Mouse (Mus musculus): ENCODE results near the gene Atpaf1. TPM values are rescaled to one million over a fixed set of nuclear protein-coding genes. Genes with fewer than 3 reads are reported as not detected.

The Atpaf1 gene
- polyA plus RNA-seq, 1 experiment from 2014 or later, result 16.4 TPM

- WGBS (ENCODE audit: insufficient replicate concordance), result 78% methylated on average over 4 of the region's 4 CpGs
- H3K9me3 ChIP-seq (replicated peaks), result no peaks in the 10 kb centered on the region
- ATAC-seq (ENCODE audit: insufficient read depth), result no peak
Measured at GRCm38 (mm10) chr4:115812326-115812725, 27.7 kb downstream of the Atpaf1 start.

GRCm38 (mm10) chr4:115815606-115816005, 31.0 kb downstream of the Atpaf1 start:
- no peaks in the 10 kb centered on the region for H3K9me3 ChIP-seq (replicated peaks)
- H3K27ac ChIP-seq (replicated peaks), result no peak overlapping the region
- no peak overlapping the region for H3K4me3 ChIP-seq (replicated peaks)
- H3K9ac ChIP-seq, result no peak overlapping the region
- no peaks in the 10 kb centered on the region for H3K4me1 ChIP-seq (replicated peaks)
- 72% methylated on average over 5 of the region's 5 CpGs for WGBS (ENCODE audit: insufficient replicate concordance)
- H3K36me3 ChIP-seq (replicated peaks), result peaks cover 12% of the 10 kb centered on the region
- H3K4me2 ChIP-seq, result no peak overlapping the region
- ATAC-seq (ENCODE audit: insufficient read depth), result no peak
- H3K27me3 ChIP-seq, result no peaks in the 10 kb centered on the region

More at GRCm38 (mm10) chr4:115812326-115812725, 27.7 kb downstream of the Atpaf1 start:
- no peak overlapping the region for H3K4me3 ChIP-seq (replicated peaks)
- H3K4me1 ChIP-seq (replicated peaks), result no peaks in the 10 kb centered on the region
- H3K27ac ChIP-seq (replicated peaks), result no peak overlapping the region
- no peak overlapping the region for H3K9ac ChIP-seq
- no peak overlapping the region for H3K4me2 ChIP-seq
- H3K27me3 ChIP-seq, result no peaks in the 10 kb centered on the region
- H3K36me3 ChIP-seq (replicated peaks), result peaks cover 16% of the 10 kb centered on the region

GRCm38 (mm10) chr4:115820199-115820598, 35.6 kb downstream of the Atpaf1 start:
- WGBS (ENCODE audit: insufficient replicate concordance), result 48% methylated on average over 3 of the region's 3 CpGs
- Histone ChIP-seq H3K4me3 (replicated peaks) (no peak overlapping the region), H3K36me3 (replicated peaks) (no peaks in the 10 kb centered on the region), H3K27ac (replicated peaks) (no peak overlapping the region), H3K9me3 (replicated peaks) (no peaks in the 10 kb centered on the region), H3K4me2 (no peak overlapping the region), H3K27me3 (no peaks in the 10 kb centered on the region), H3K9ac (no peak overlapping the region), H3K4me1 (replicated peaks) (peaks cover 32% of the 10 kb centered on the region)
- ATAC-seq (ENCODE audit: insufficient read depth), result no peak

GRCm38 (mm10) chr4:115820944-115821343, 36.3 kb downstream of the Atpaf1 start:
- Histone ChIP-seq H3K27ac (replicated peaks) (no peak overlapping the region), H3K36me3 (replicated peaks) (no peaks in the 10 kb centered on the region), H3K9ac (no peak overlapping the region), H3K4me2 (no peak overlapping the region), H3K9me3 (replicated peaks) (no peaks in the 10 kb centered on the region), H3K4me3 (replicated peaks) (no peak overlapping the region), H3K27me3 (no peaks in the 10 kb centered on the region), H3K4me1 (replicated peaks) (peaks cover 37% of the 10 kb centered on the region)
- ATAC-seq (ENCODE audit: insufficient read depth), result no peak
- WGBS (ENCODE audit: insufficient replicate concordance), result 71% methylated on average over 3 of the region's 3 CpGs

- H3K9ac ChIP-seq, result no peak overlapping the region
- H3K9me3 ChIP-seq (replicated peaks), result no peaks in the 10 kb centered on the region
- H3K4me3 ChIP-seq (replicated peaks), result no peak overlapping the region
- H3K27ac ChIP-seq (replicated peaks), result no peak overlapping the region
- H3K4me2 ChIP-seq, result no peak overlapping the region
- no peaks in the 10 kb centered on the region for H3K27me3 ChIP-seq
- H3K36me3 ChIP-seq (replicated peaks), result no peaks in the 10 kb centered on the region
- no peak for ATAC-seq (ENCODE audit: insufficient read depth)
- peaks cover 37% of the 10 kb centered on the region for H3K4me1 ChIP-seq (replicated peaks)
Measured at GRCm38 (mm10) chr4:115821431-115821830, 36.8 kb downstream of the Atpaf1 start.

- no peaks in the 10 kb centered on the region for H3K27me3 ChIP-seq
- no peaks in the 10 kb centered on the region for H3K9me3 ChIP-seq (replicated peaks)
- no peak overlapping the region for H3K27ac ChIP-seq (replicated peaks)
- no peak for ATAC-seq (ENCODE audit: insufficient read depth)
- peaks cover 40% of the 10 kb centered on the region for H3K4me1 ChIP-seq (replicated peaks)
- no peak overlapping the region for H3K4me2 ChIP-seq
- WGBS (ENCODE audit: insufficient replicate concordance), result 37% methylated on average over 3 of the region's 3 CpGs
- no peak overlapping the region for H3K4me3 ChIP-seq (replicated peaks)
- no peaks in the 10 kb centered on the region for H3K36me3 ChIP-seq (replicated peaks)
- H3K9ac ChIP-seq, result no peak overlapping the region
Measured at GRCm38 (mm10) chr4:115821928-115822327, 37.3 kb downstream of the Atpaf1 start.

GRCm38 (mm10) chr4:115824178-115824577, 39.6 kb downstream of the Atpaf1 start:
- peak; percentile 21 for ATAC-seq (ENCODE audit: insufficient read depth)
- Histone ChIP-seq H3K4me1 (replicated peaks) (peaks cover 57% of the 10 kb centered on the region), H3K9ac (no peak overlapping the region), H3K27ac (replicated peaks) (peak overlapping the region; percentile 41), H3K4me3 (replicated peaks) (no peak overlapping the region), H3K27me3 (no peaks in the 10 kb centered on the region), H3K4me2 (peak overlapping the region; percentile 29), H3K36me3 (replicated peaks) (no peaks in the 10 kb centered on the region), H3K9me3 (replicated peaks) (no peaks in the 10 kb centered on the region)
- 16% methylated on average over 2 of the region's 2 CpGs for WGBS (ENCODE audit: insufficient replicate concordance)

GRCm38 (mm10) chr4:115825271-115825670, 40.7 kb downstream of the Atpaf1 start:
- no peak for ATAC-seq (ENCODE audit: insufficient read depth)
- Histone ChIP-seq H3K4me1 (replicated peaks) (peaks cover 68% of the 10 kb centered on the region), H3K27me3 (no peaks in the 10 kb centered on the region), H3K27ac (replicated peaks) (no peak overlapping the region), H3K4me3 (replicated peaks) (no peak overlapping the region), H3K36me3 (replicated peaks) (no peaks in the 10 kb centered on the region), H3K9me3 (replicated peaks) (no peaks in the 10 kb centered on the region), H3K9ac (no peak overlapping the region), H3K4me2 (no peak overlapping the region)
- WGBS (ENCODE audit: insufficient replicate concordance), result 17% methylated on average over 2 of the region's 2 CpGs

- Histone ChIP-seq H3K27me3 (no peaks in the 10 kb centered on the region), H3K9me3 (replicated peaks) (no peaks in the 10 kb centered on the region), H3K4me2 (peak overlapping the region; percentile 89), H3K27ac (replicated peaks) (peak overlapping the region; percentile 88), H3K4me1 (replicated peaks) (peaks cover 83% of the 10 kb centered on the region), H3K9ac (no peak overlapping the region), H3K36me3 (replicated peaks) (peaks cover 12% of the 10 kb centered on the region), H3K4me3 (replicated peaks) (peak overlapping the region; percentile 87; the same call in 1 of the 2 replicates)
- no peak for ATAC-seq (ENCODE audit: insufficient read depth)
- WGBS (ENCODE audit: insufficient replicate concordance), result 57% methylated on average over 3 of the region's 3 CpGs
Measured at GRCm38 (mm10) chr4:115827066-115827465, 42.5 kb downstream of the Atpaf1 start.

- WGBS (ENCODE audit: insufficient replicate concordance), result 4% methylated on average over 4 of the region's 4 CpGs
- Histone ChIP-seq H3K27ac (replicated peaks) (peak overlapping the region; percentile 88), H3K9me3 (replicated peaks) (no peaks in the 10 kb centered on the region), H3K4me2 (peak overlapping the region; percentile 89), H3K36me3 (replicated peaks) (peaks cover 16% of the 10 kb centered on the region), H3K9ac (peak overlapping the region; percentile 85), H3K27me3 (no peaks in the 10 kb centered on the region), H3K4me1 (replicated peaks) (peaks cover 84% of the 10 kb centered on the region), H3K4me3 (replicated peaks) (peak overlapping the region; percentile 87)
- no peak for ATAC-seq (ENCODE audit: insufficient read depth)
Measured at GRCm38 (mm10) chr4:115827535-115827887, 42.9 kb downstream of the Atpaf1 start.

GRCm38 (mm10) chr4:115827888-115828571, 43.4 kb downstream of the Atpaf1 start, which contains the start of gene Mob3c:
Gene Mob3c (plus strand): TSS chr4:115828092.
- Histone ChIP-seq H3K27me3 (no peaks in the 10 kb centered on the region), H3K27ac (replicated peaks) (peak within 1 kb of the TSS; percentile 88), H3K4me1 (replicated peaks) (peaks cover 81% of the 10 kb centered on the region), H3K4me2 (peak within 1 kb of the TSS; percentile 89), H3K9ac (peak within 1 kb of the TSS; percentile 85), H3K9me3 (replicated peaks) (no peaks in the 10 kb centered on the region), H3K4me3 (replicated peaks) (peak within 1 kb of the TSS; percentile 87), H3K36me3 (replicated peaks) (peaks cover 21% of the 10 kb centered on the region)
- WGBS (ENCODE audit: insufficient replicate concordance), result under 1% methylated on average over 56 of the region's 57 CpGs
- ATAC-seq (ENCODE audit: insufficient read depth), result peak; percentile 90

GRCm38 (mm10) chr4:115828572-115828902, 43.9 kb downstream of the Atpaf1 start:
- peaks cover 76% of the 10 kb centered on the region for H3K4me1 ChIP-seq (replicated peaks)
- peak overlapping the region; percentile 85 for H3K9ac ChIP-seq
- peaks cover 24% of the 10 kb centered on the region for H3K36me3 ChIP-seq (replicated peaks)
- H3K4me2 ChIP-seq, result peak overlapping the region; percentile 89
- no peaks in the 10 kb centered on the region for H3K27me3 ChIP-seq
- ATAC-seq (ENCODE audit: insufficient read depth), result no peak
- WGBS (ENCODE audit: insufficient replicate concordance), result 5% methylated on average over 8 of the region's 8 CpGs
- H3K27ac ChIP-seq (replicated peaks), result peak overlapping the region; percentile 88
- no peaks in the 10 kb centered on the region for H3K9me3 ChIP-seq (replicated peaks)
- H3K4me3 ChIP-seq (replicated peaks), result peak overlapping the region; percentile 87

Data from liver, embryonic 15.5 days (tissue).